Mouse (Mus musculus): Measurements from ENCODE around the gene Gsg1.

The Gsg1 gene

GRCm38 (mm10) chr6:135254153-135254552, at the start of gene Gsg1:
Gsg1 (minus strand) TSS chr6:135254351.
- no peak for DNase-seq (ENCODE audit: extremely low read depth, low read depth, low spot score)

DNA sequence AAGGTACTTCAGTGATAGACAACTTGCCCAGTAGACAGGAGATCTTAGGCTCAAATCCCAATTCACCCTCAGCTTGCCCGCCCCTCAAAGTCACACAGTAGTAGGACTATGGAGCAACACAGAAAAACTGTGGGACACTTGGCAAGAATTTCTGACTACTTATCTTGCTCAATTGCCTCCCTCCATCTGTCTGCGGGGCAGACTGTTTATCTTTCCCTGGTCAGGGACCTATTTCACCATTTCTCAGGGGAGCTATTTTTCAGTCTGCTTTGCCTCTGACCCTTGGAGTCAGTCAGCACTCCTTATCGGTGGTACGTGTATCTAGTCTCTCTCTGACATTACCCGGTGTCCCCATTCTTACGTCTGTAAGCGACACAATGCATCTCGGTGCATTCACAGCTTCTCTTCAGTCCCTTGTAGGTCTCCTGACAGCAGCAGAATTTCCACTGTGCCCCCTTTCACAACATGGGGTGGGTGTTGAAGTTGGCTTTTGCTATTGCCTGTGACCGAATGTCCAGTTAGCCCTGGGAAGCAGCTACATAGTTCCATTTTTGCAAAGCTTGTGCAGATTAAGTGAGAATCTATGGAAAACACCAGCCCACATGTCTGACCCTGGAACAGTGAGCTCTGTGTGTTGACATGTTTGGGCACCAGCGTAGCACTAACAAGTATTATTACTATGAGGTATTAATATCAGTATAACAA, 48.4 kb upstream of the Gsg1 start:
- no peak for DNase-seq (ENCODE audit: extremely low read depth, low read depth, low spot score)

GRCm38 (mm10) chr6:135300469-135300868, 46.3 kb upstream of the Gsg1 start:
- DNase-seq (ENCODE audit: extremely low read depth, low read depth, low spot score): no peak

DNA sequence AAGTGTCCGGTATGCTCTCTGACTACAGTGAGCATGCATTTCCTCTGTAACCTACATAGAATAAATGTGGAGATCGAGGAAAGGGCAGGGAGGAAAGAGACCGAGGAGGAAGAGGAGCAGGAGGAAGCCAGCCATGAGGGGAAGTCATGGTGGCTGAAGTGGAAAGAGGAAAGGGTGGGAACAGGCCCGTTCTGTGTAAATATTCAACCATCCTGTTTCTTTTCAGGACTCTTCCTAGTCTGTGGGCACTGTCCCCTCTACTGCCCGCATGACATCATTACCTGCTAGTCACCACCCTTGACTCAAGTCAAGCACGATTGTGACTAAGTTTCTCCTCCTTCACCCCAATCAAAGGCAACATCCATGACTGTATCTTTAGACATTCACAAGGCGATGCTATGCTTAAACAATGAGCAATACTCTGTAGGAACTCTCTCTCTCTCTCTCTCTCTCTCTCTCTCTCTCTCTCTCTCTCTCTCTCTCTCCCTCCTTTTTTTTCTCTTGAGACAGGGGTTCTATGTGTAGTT, 44.9 kb upstream of the Gsg1 start:
- no peak for DNase-seq (ENCODE audit: extremely low read depth, low read depth, low spot score)

GRCm38 (mm10) chr6:135297570-135297969, 43.4 kb upstream of the Gsg1 start:
- no peak for DNase-seq (ENCODE audit: extremely low read depth, low read depth, low spot score)

GRCm38 (mm10) chr6:135296267-135296666, 42.1 kb upstream of the Gsg1 start:
- no peak for DNase-seq (ENCODE audit: extremely low read depth, low read depth, low spot score)

DNA sequence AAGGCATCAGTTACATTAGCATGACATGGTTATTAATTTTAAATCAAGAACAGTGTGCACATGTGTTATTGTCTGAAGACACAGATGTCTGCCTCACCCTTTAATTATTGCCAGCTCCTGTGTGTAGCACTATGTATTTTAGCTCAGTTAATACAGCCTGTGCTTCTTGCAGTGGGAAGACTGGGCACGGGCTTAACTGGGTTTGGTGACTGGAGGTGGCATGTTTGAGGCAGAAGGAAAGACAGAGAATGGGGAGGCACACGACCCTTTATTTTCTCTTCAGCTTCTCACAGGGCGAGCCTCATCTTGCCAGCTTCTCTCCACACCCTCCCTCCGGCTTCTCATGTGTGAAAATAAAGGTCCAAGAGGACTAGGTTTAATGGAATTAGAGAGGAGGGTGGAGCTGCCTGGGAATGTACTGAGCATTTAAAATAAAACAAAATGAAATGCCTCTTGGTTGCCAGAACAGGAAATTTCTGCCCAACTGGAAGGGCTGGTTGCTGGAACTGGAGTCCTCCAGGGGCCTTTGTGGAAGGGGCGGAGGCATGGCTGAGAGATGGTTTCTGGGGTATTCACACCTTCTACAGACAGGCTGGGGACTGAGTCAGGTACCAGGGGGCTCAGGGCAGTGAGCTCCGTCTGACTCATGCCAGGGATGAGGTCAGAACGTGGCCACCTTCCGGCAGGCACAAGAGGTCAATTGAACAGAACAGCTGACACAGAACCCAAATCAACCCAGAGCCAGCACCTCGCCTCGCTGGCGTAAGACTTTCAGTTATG, 41.1 kb upstream of the Gsg1 start:
- peak; percentile 46 for DNase-seq (ENCODE audit: extremely low read depth, low read depth, low spot score)

GRCm38 (mm10) chr6:135294150-135294549, 40.0 kb upstream of the Gsg1 start:
- no peak for DNase-seq (ENCODE audit: extremely low read depth, low read depth, low spot score)

DNA sequence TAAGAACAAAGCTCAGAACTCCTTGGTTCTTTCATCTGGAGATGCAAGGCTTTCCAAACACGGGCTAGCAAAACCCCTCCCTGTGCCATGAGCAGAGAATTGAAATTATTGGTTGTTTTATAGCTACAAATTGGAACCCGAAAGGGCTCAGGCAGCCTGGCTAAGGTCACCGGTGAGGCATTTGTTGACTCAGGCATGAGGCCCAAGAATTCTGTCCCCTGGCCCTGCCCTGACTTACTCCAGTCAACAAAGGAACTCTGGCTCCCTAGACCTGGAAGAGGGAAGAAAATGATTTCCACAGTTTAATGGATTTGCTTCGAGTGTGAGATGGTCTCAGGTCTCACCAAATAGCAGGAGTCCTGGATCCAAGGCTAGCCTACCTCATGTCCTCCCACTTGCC, 38.2 kb upstream of the Gsg1 start:
- no peak for DNase-seq (ENCODE audit: extremely low read depth, low read depth, low spot score)

DNA sequence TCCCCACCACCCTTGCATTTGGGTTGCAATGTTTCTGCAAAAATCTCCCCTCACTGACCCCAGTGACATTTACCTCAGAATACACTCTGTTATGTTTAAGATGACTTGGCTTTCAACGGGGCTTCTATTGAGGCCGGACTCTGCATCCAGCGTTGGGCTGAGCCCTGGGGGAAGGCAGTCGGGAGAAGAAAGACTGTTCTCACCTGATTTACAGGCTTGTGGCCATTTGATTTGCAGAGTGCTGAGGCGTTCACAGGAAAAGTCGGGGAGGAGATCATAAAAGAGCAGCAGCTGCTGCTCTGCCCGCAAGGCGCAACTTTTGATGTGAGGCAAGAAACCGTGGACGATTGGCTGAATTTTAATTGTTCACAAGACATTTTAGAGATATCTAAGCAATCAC, 25.7 kb upstream of the Gsg1 start:
- DNase-seq (ENCODE audit: extremely low read depth, low read depth, low spot score): no peak

GRCm38 (mm10) chr6:135279286-135279685, 25.1 kb upstream of the Gsg1 start:
- DNase-seq (ENCODE audit: extremely low read depth, low read depth, low spot score): no peak

DNA sequence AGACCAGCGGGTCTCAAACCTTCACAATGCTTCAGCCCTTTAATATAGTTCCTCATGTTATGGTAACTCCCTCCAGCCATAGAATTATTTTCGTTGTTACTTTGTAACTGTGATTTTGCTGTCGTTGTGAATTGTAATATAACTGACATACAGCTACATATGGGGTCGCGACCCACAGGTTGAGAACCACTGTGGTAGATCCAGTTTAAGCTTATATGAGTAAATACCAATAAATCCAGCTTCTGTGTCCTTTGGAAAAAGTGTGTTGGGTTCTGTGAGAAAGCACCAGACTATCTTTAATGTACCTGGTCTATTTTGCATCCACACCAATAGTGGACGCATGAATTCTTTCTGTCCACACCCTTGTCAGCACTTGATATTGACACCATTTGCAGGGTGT, 24.2 kb upstream of the Gsg1 start:
- no peak for DNase-seq (ENCODE audit: extremely low read depth, low read depth, low spot score)

GRCm38 (mm10) chr6:135276474-135277295, 22.5 kb upstream of the Gsg1 start:
- no peak for DNase-seq (ENCODE audit: extremely low read depth, low read depth, low spot score)

GRCm38 (mm10) chr6:135275231-135275630, 21.1 kb upstream of the Gsg1 start:
- no peak for DNase-seq (ENCODE audit: extremely low read depth, low read depth, low spot score)

- DNase-seq (ENCODE audit: extremely low read depth, low read depth, low spot score): no peak
These were observed 18.9 kb upstream of the Gsg1 start for GRCm38 (mm10) chr6:135273066-135273465.

GRCm38 (mm10) chr6:135271761-135272160, 17.6 kb upstream of the Gsg1 start:
- DNase-seq (ENCODE audit: extremely low read depth, low read depth, low spot score): no peak

- no peak for DNase-seq (ENCODE audit: extremely low read depth, low read depth, low spot score)
These were observed 15.5 kb upstream of the Gsg1 start for GRCm38 (mm10) chr6:135269626-135270025.

DNA sequence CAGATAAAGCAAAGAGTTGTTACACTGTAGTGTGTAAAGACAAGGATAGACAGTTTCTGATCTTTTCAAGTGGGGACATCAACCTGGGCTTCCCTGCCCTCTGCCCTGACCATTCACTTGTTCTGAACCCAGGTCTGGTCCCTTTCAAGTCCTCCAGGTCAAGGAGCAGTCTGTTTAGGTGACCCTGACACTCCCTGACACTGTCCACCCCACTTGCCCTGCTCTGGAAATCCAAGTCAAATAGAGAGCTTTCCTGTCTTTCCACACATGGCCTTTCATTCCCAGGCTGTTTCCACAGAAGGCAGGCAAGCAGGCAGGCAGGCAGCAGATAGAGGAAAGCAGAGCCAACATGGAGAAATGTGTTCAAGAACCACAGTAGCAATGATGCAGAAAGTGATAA, 14.2 kb upstream of the Gsg1 start:
- DNase-seq (ENCODE audit: extremely low read depth, low read depth, low spot score): no peak

GRCm38 (mm10) chr6:135267221-135267620, 13.1 kb upstream of the Gsg1 start:
- no peak for DNase-seq (ENCODE audit: extremely low read depth, low read depth, low spot score)

- DNase-seq (ENCODE audit: extremely low read depth, low read depth, low spot score): no peak
These were observed 11.9 kb upstream of the Gsg1 start for GRCm38 (mm10) chr6:135266056-135266455.

- DNase-seq (ENCODE audit: extremely low read depth, low read depth, low spot score): no peak
These were observed 10.0 kb upstream of the Gsg1 start for GRCm38 (mm10) chr6:135264136-135264535.

All from fat pad, adult 2 months (tissue).